ENCODE assay signal across 23 mouse cellular contexts in genomic region chr6:128208491-128209170, GRCm38 (mm10).
A peak's percentile ranks its signal among the peaks of the same experiment; 100 is the strongest.
DNase-seq lines count a peak whose midpoint lies in the region; ATAC-seq lines count a peak whose summit lies in the region.
"Had no signal": no experiment of that assay in that cellular context is flagged by ENCODE, and none has a peak within 500 bp of the region (broad histone marks: within the 10 kb centered on the region; RNA-seq: fewer than 3 reads in every experiment).

No protein-coding gene starts in this region.

- no peak overlapping the region for H3K4me2 ChIP-seq in lung, embryonic 15.5 days
- no peak overlapping the region for H3K4me2 ChIP-seq in stomach, embryonic 15.5 days
- H3K4me2 ChIP-seq: forebrain, embryonic 12.5 days; hindbrain, embryonic 15.5 days; intestine, embryonic 15.5 days had no signal

- no peaks in the 10 kb centered on the region for H3K36me3 ChIP-seq in lung, embryonic 15.5 days
- no peaks in the 10 kb centered on the region for H3K36me3 ChIP-seq in stomach, embryonic 15.5 days
- H3K36me3 ChIP-seq: forebrain, embryonic 12.5 days; hindbrain, embryonic 15.5 days; intestine, embryonic 15.5 days had no signal

- H3K9me3 ChIP-seq in lung, embryonic 15.5 days: no peaks in the 10 kb centered on the region
- H3K9me3 ChIP-seq in stomach, embryonic 15.5 days: no peaks in the 10 kb centered on the region
- H3K9me3 ChIP-seq: forebrain, embryonic 12.5 days; hindbrain, embryonic 15.5 days; intestine, embryonic 15.5 days had no signal

- H3K4me1 ChIP-seq in lung, embryonic 15.5 days: 0 out of 2 replicates have a peak, but pooled peaks cover 8% of the 10 kb centered on the region
- H3K4me1 ChIP-seq in stomach, embryonic 15.5 days: no peaks in the 10 kb centered on the region
- H3K4me1 ChIP-seq: forebrain, embryonic 12.5 days; hindbrain, embryonic 15.5 days; intestine, embryonic 15.5 days had no signal

- peak; percentile 74; the same call in 1 of the 2 replicates for ATAC-seq in lung, embryonic 15.5 days (ENCODE audit: borderline replicate concordance, extremely low read depth, low FRiP score, low TSS enrichment)
- ATAC-seq in stomach, embryonic 15.5 days (ENCODE audit: insufficient read depth, low FRiP score, low read depth): no peak
- ATAC-seq: intestine, embryonic 15.5 days; liver, postnatal 0 days had no signal

- H3K4me3 ChIP-seq in lung, embryonic 15.5 days: no peak overlapping the region
- no peak overlapping the region for H3K4me3 ChIP-seq in stomach, embryonic 15.5 days (replicated peaks)
- H3K4me3 ChIP-seq: forebrain, embryonic 12.5 days; hindbrain, embryonic 15.5 days; intestine, embryonic 15.5 days; left cerebral cortex, adult 2 months had no signal

- H3K9ac ChIP-seq in lung, embryonic 15.5 days: no peak overlapping the region
- H3K9ac ChIP-seq in stomach, embryonic 15.5 days: no peak overlapping the region
- H3K9ac ChIP-seq: forebrain, embryonic 12.5 days; hindbrain, embryonic 15.5 days; intestine, embryonic 15.5 days; liver, postnatal 0 days had no signal

- intact Hi-C loops in heart, postnatal 25 days (cut with DNase I): no loop called here

- no peaks in the 10 kb centered on the region for H3K27me3 ChIP-seq in lung, embryonic 15.5 days
- H3K27me3 ChIP-seq in stomach, embryonic 15.5 days (replicated peaks): no peaks in the 10 kb centered on the region
- H3K27me3 ChIP-seq: forebrain, embryonic 12.5 days; hindbrain, embryonic 15.5 days; intestine, embryonic 15.5 days had no signal

- peak; percentile 12 for DNase-seq in heart, adult 8-10 months (ENCODE audit: low spot score)
- DNase-seq in heart, postnatal 25 days (ENCODE audit: low spot score): no peak
- no peak for DNase-seq in lung, postnatal 36 days
- DNase-seq in adipocyte (ENCODE audit: low spot score): peak; percentile 50
- DNase-seq in spleen, adult 18-20 months: no peak
- DNase-seq: B cell, adult 2 months; cerebellum, adult 18-20 months; cerebellum, postnatal 25 days; embryo, embryonic 11 days; gastrocnemius, postnatal 10 days; kidney, adult 9 months; kidney, postnatal 4 days; layer of hippocampus, adult 9-11 months; left cerebral cortex, postnatal 4 days; liver, postnatal 0 days; retina, postnatal 1 day; thymus, postnatal 25 days had no signal

- WGBS in lung, embryonic 15.5 days: 63% methylated on average over 8 of the region's 8 CpGs
- 69% methylated on average over 8 of the region's 8 CpGs for WGBS in stomach, embryonic 15.5 days

- peak overlapping the region; percentile 63 for H3K27ac ChIP-seq in lung, embryonic 15.5 days
- H3K27ac ChIP-seq in stomach, embryonic 15.5 days: peak overlapping the region; percentile 51
- H3K27ac ChIP-seq: forebrain, embryonic 12.5 days; hindbrain, embryonic 15.5 days; intestine, embryonic 15.5 days; left cerebral cortex, adult 2 months had no signal

Comparison
In these comparisons a context has a peak if more than half of its experiments do, and no peak if none do; other contexts are left out.
1. DNase-seq: peak in heart, adult 8-10 months (single experiment) and adipocyte (single experiment); none in heart, postnatal 25 days (single experiment), lung, postnatal 36 days (single experiment) and spleen, adult 18-20 months (0 of 2).